18 mouse cellular contexts compared by ENCODE assay signal in the genomic region with DNA sequence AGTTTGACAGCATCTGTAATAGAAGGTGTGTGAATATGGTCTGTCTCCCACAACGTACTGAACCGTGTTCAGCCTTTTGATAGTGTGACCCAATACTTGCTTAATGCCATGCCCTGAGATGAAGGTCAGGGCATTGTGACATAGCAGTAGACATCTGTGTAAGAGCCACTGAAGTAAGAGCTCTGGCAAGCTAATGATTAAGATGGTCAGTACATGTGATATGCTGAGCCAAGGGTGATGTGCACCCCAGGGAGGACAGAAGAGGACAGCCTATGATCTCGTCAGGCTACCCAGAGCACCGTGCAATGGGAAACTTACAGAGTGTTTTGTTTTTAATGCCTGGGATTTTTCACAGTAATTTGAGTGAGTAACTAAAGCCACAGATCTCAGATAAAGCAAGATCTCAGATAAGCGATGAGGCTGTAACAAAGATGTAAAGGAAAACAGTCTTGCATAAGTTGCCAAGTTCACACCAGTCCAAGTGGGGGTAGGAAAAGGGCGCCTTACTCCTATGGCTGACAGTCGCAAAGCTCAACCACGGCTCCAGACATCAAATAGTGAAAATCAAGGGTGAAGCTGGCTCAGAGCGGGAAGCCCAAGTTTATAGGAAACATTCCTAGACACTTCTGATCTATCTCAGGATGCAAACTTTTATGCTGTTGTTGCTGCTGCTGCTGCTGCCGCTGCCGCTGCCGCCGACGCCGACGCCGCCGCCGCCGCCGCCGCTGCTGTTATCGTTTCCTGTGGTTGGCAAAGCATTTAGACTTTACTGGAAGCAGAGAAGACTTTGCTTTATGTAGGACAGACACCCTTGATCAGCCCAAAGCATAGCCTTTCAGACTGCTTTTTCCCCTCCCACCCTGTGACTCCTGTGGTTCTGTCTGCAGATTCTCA.
DNase-seq lines count a peak whose midpoint lies in the region; ATAC-seq and TF ChIP-seq lines count a peak whose summit lies in the region.
"Had no signal": no experiment of that assay in that cellular context is flagged by ENCODE, and none has a peak within 500 bp of the region (broad histone marks: within the 10 kb centered on the region; RNA-seq: fewer than 3 reads in every experiment).

No protein-coding gene starts in this region.

- 81% methylated on average over 23 of the region's 23 CpGs for WGBS in liver, postnatal 0 days (ENCODE audit: insufficient replicate concordance)
- 62% methylated on average over 23 of the region's 23 CpGs for WGBS in liver, embryonic 12.5 days (ENCODE audit: insufficient replicate concordance)

- no peaks in the 10 kb centered on the region for H3K36me3 ChIP-seq in liver, postnatal 0 days (replicated peaks; ENCODE audit: insufficient read depth, low read length)
- no peaks in the 10 kb centered on the region for H3K36me3 ChIP-seq in liver, embryonic 12.5 days
- H3K36me3 ChIP-seq: limb, embryonic 13.5 days; neural tube, embryonic 12.5 days had no signal

- DNase-seq in liver, postnatal 0 days, result no peak
- peak; percentile 46 for DNase-seq in adrenal gland, adult 8-10 months
- DNase-seq in kidney, adult 18-20 months, result no peak
- no peak for DNase-seq in heart, postnatal 4 days
- DNase-seq: cerebellum, postnatal 14 days; gastrocnemius, postnatal 10 days; heart, postnatal 36 days had no signal

- TF ChIP-seq CTCF in liver, postnatal 0 days (IDR thresholded peaks at IDR 0.05; ENCODE audit: low read depth), result no peak

- no peak overlapping the region for H3K4me2 ChIP-seq in liver, postnatal 0 days (ENCODE audit: low read depth, low read length)
- no peak overlapping the region for H3K4me2 ChIP-seq in liver, embryonic 12.5 days
- H3K4me2 ChIP-seq: heart, embryonic 11.5 days; limb, embryonic 13.5 days; lung, embryonic 14.5 days; neural tube, embryonic 12.5 days had no signal

- no peak overlapping the region for H3K27ac ChIP-seq in liver, postnatal 0 days (ENCODE audit: low read depth)
- no peak overlapping the region for H3K27ac ChIP-seq in liver, embryonic 12.5 days
- H3K27ac ChIP-seq: hindbrain, postnatal 0 days; layer of hippocampus, adult 2 months; limb, embryonic 13.5 days; neural tube, embryonic 12.5 days had no signal

- 0 out of 2 replicates have a peak, but pooled peaks cover 3% of the 10 kb centered on the region for H3K4me1 ChIP-seq in liver, postnatal 0 days (ENCODE audit: insufficient read depth)
- H3K4me1 ChIP-seq in liver, embryonic 12.5 days, result no peaks in the 10 kb centered on the region
- H3K4me1 ChIP-seq: limb, embryonic 13.5 days; neural tube, embryonic 12.5 days had no signal

- H3K4me3 ChIP-seq in liver, postnatal 0 days (ENCODE audit: low read depth, low read length), result no peak overlapping the region
- no peak overlapping the region for H3K4me3 ChIP-seq in liver, embryonic 12.5 days
- H3K4me3 ChIP-seq: layer of hippocampus, adult 2 months; limb, embryonic 13.5 days; neural tube, embryonic 12.5 days had no signal

- no peaks in the 10 kb centered on the region for H3K27me3 ChIP-seq in liver, postnatal 0 days (ENCODE audit: insufficient read depth, low read length)
- H3K27me3 ChIP-seq in liver, embryonic 12.5 days (replicated peaks), result no peaks in the 10 kb centered on the region; the same call in 1 of the 2 replicates
- H3K27me3 ChIP-seq: limb, embryonic 13.5 days; neural tube, embryonic 12.5 days had no signal

- H3K9me3 ChIP-seq in liver, postnatal 0 days (ENCODE audit: low read length), result no peaks in the 10 kb centered on the region
- 0 out of 2 replicates have a peak, but pooled peaks cover 2% of the 10 kb centered on the region for H3K9me3 ChIP-seq in liver, embryonic 12.5 days (replicated peaks)

- ATAC-seq in liver, postnatal 0 days, result peak; percentile 56
- ATAC-seq in liver, embryonic 12.5 days, result no peak
- ATAC-seq in CD4-positive, CD25-positive, alpha-beta regulatory T cell, adult 4 months, result peak; percentile 53
- ATAC-seq in megakaryocyte, adult 5-6 weeks (ENCODE audit: poor library complexity, severe bottlenecking), result peak; percentile 63
- ATAC-seq in cerebellum, adult (ENCODE audit: insufficient number of reproducible peaks, low FRiP score, low TSS enrichment), result no peak
- ATAC-seq: hindbrain, postnatal 0 days; midbrain, embryonic 16.5 days had no signal

- no peak for TF ChIP-seq EP300 in liver, postnatal 0 days (IDR thresholded peaks at IDR 0.05; ENCODE audit: low read depth)

- no peak overlapping the region for H3K9ac ChIP-seq in liver, postnatal 0 days (replicated peaks)
- no peak overlapping the region for H3K9ac ChIP-seq in liver, embryonic 12.5 days
- H3K9ac ChIP-seq: limb, embryonic 13.5 days; lung, embryonic 14.5 days; neural tube, embryonic 12.5 days had no signal

Comparison
In these comparisons a context has a peak if more than half of its experiments do, and no peak if none do; other contexts are left out.
1. ATAC-seq: peak in liver, postnatal 0 days (single experiment), CD4-positive, CD25-positive, alpha-beta regulatory T cell, adult 4 months (single experiment) and megakaryocyte, adult 5-6 weeks (single experiment); none in liver, embryonic 12.5 days (single experiment) and cerebellum, adult (single experiment).